Mouse (Mus musculus) frontal cortex, adult (tissue): ENCODE measurements around the gene Sema6d.

Experiments
- ATAC-seq: cut with Nextera tagmentation; 2 replicates; pipeline ENCODE4 v1.9.2; 2017; ENCODE audit warnings: mild to moderate bottlenecking, moderate library complexity, mixed read lengths; ENCODE audit not compliant: low TSS enrichment

Sema6d gene

GRCm38 (mm10) chr2:124554751-124555415, 465.1 kb downstream of the Sema6d start:
- ATAC-seq = no peak

- no peak for ATAC-seq
These were observed 467.2 kb downstream of the Sema6d start for GRCm38 (mm10) chr2:124556861-124557499.

- ATAC-seq = no peak
These were observed 468.3 kb downstream of the Sema6d start for GRCm38 (mm10) chr2:124558021-124558420.

GRCm38 (mm10) chr2:124561668-124562067, 471.9 kb downstream of the Sema6d start:
- ATAC-seq = no peak

GRCm38 (mm10) chr2:124562091-124562490, 472.3 kb downstream of the Sema6d start:
- no peak for ATAC-seq

- ATAC-seq = no peak
These were observed 474.0 kb downstream of the Sema6d start for GRCm38 (mm10) chr2:124563759-124564158.

GRCm38 (mm10) chr2:124573734-124574133, 484.0 kb downstream of the Sema6d start:
- no peak for ATAC-seq

- ATAC-seq = no peak
These were observed 486.3 kb downstream of the Sema6d start for GRCm38 (mm10) chr2:124576053-124576452.

GRCm38 (mm10) chr2:124583561-124583960, 493.8 kb downstream of the Sema6d start:
- no peak for ATAC-seq

GRCm38 (mm10) chr2:124592750-124593149, 503.0 kb downstream of the Sema6d start:
- no peak for ATAC-seq

GRCm38 (mm10) chr2:124599014-124599413, 509.2 kb downstream of the Sema6d start:
- ATAC-seq = no peak

GRCm38 (mm10) chr2:124601702-124602378, 512.1 kb downstream of the Sema6d start:
- ATAC-seq = 0 out of 2 replicates have a peak, but pooled peaks have one; percentile 31

GRCm38 (mm10) chr2:124602379-124602913, 512.7 kb downstream of the Sema6d start:
- ATAC-seq = peak; percentile 57

- no peak for ATAC-seq
These were observed 515.6 kb downstream of the Sema6d start for GRCm38 (mm10) chr2:124605341-124605740.

GRCm38 (mm10) chr2:124607986-124608385, 518.2 kb downstream of the Sema6d start:
- ATAC-seq = no peak

- ATAC-seq = no peak
These were observed 518.8 kb downstream of the Sema6d start for GRCm38 (mm10) chr2:124608546-124608945.

GRCm38 (mm10) chr2:124609014-124609413, 519.2 kb downstream of the Sema6d start:
- ATAC-seq = no peak

GRCm38 (mm10) chr2:124609711-124610585, 520.2 kb downstream of the Sema6d start:
- peak; percentile 74 for ATAC-seq

- ATAC-seq = no peak; the same call in 1 of the 2 replicates
These were observed 520.9 kb downstream of the Sema6d start for GRCm38 (mm10) chr2:124610586-124611105.

GRCm38 (mm10) chr2:124611226-124611625, 521.5 kb downstream of the Sema6d start:
- no peak for ATAC-seq

GRCm38 (mm10) chr2:124612276-124612675, 522.5 kb downstream of the Sema6d start:
- no peak for ATAC-seq
